Mouse (Mus musculus): Measurements from ENCODE around the gene Tsx. TPM values are rescaled to one million over a fixed set of nuclear protein-coding genes. Genes with fewer than 3 reads are reported as not detected.

Tsx gene
- total RNA-seq (2023) = not detected

DNA sequence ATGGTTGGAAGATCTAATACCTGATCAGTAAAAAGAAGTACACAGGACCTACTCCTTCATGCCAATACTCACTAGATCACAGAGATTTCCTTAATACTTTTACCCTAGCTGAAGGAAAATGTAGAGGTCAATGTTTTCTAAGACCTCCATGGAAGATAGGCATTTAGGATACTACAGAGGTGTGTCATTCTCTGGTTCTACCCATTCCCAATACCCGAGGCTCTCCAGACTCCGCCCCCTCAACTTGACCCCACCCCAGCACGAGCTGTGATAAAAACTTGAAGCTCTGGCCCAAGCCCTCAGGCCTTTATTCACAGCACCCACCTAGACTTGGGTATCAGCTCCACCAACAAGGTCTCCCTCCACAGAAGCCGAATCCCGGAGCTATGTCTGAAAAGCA is at the start of gene Tsx:
Tsx (plus strand) TSS at position 301 of the 400 bp plus-strand sequence.

GRCm38 (mm10) chrX:103421710-103422109 is 7.4 kb downstream of the Tsx start, which contains the start of gene Gm26992:
Gene Gm26992 (plus strand): TSS chrX:103422010.

Other genes with a start within 250 kb of the Tsx start
- gene Nap1l2, start 227.8 kb upstream of the Tsx start, total RNA-seq (2023) = not detected
- not detected for gene Cdx4, start 93.1 kb upstream of the Tsx start, total RNA-seq (2023)
- 1 to 10 TPM; 1.6 to 2.6 TPM for gene Chic1, start 58.0 kb upstream of the Tsx start, total RNA-seq (2023)
- gene Gm26992, start 7.5 kb downstream of the Tsx start, total RNA-seq (2023) = not detected
- gene Zcchc13, start 216.1 kb downstream of the Tsx start, total RNA-seq (2023) = not detected

Measured in B cell, adult 67 days (primary cell).